Mouse (Mus musculus): ENCODE data around the gene E130114P18Rik.
A peak's percentile ranks its signal among the peaks of the same experiment; 100 is the strongest.

The E130114P18Rik gene

DNA sequence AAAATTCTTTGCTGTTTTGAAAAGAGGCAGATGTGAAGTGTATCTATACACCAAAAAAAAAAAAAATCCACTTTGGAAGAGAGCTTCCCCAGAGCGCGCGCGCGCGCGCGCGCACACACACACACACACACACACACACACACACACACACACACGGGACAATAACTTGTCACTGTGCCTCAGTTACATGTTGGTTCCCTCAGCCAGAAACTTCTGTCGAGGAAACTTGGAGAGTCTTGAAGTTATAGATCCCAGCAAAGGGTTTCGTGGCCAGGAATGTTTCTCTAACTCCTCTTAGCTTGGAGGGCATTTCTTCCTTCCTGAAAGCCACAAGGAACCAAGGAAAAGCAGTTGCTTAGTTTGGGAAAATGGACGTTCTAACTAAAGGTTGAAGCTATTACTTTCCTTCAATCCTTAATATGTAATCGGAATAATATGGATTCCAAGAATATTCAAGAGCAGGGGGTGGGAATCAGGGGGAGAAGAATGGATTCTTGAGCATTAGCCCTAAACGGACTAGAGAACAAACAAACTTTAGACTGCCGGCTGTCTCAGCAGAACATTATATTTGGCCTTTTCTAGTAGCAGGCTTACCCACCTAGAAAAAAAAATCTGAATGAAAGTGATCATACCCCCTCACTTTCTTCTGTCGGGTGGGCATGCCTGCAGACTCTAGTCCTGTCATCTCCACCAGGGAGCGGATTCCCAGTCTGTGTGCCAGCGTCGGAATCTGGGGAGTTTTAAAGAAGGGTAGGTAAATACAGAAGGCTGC, 2.2 kb downstream of the E130114P18Rik start:
- DNase-seq, result no peak

- DNase-seq, result peak; percentile 59 to 74
Observed at GRCm38 (mm10) chr4:97775059-97775458, 2.8 kb downstream of the E130114P18Rik start.

DNA sequence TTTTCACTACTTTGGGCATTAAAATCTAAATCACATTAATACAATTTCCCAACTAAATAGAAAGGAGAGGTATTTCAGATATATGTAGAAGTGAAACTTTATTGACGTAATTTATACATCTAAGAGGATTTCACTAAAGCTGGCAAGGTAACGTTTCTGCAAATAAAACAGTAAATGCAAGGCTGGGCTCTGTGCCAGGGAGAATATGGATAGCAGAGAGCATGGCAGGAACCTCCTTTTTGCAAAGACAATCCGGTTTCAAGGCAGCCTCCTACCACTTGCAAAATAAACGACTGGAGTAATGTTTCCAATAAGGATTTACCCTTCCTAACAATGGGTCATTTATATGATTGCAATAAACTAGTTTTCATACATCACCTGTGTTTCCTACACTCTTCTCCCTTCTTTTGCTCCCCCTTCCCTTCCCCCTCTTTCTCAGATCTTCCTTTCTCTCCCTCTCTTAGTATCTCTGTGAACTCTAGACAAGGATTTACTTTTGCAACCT, 3.4 kb downstream of the E130114P18Rik start:
- no peak for DNase-seq

DNA sequence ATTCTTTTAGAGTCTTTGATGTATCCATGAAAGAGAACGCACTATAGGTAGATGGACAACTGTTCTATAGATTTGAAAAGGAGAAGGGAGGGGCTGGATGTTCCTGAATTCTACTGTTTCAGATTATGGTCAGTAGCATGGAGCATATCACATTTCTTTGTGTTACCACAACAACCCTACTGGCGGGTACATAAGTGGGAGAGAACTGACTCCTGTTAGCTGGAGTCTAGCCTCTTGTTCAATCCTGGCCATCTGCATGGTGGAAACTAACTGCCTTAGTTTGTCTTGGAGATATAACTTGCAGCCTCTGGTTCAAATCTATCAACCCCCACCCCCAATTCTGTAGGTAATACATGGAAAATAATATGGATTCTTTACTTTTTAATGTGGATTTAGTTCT, 4.1 kb downstream of the E130114P18Rik start:
- DNase-seq, result no peak

DNA sequence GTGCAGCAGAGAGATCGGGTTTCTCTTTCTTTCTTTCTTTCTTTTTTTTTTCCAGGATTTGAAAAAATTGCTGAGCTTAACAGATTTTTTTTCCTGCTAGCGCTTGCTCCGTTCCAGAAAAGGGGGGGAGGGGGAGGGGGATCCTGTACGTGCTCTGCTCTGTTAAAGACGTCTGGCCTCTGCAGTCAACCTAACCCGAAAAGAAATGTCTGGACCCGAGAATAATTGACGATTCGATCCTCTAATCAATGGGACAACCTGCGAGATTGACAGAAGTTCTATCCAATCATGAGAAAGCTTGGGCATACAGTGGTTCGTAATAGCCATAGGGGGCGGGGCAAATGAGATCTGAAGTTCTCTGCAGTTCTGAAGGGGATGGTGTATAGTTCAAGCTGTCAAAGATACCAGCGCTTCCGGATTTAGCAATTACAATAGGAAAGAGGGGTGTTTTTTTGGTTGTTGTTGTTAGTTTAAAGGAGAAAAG, 4.7 kb downstream of the E130114P18Rik start:
- peak; percentile 81 to 90 for DNase-seq

DNA sequence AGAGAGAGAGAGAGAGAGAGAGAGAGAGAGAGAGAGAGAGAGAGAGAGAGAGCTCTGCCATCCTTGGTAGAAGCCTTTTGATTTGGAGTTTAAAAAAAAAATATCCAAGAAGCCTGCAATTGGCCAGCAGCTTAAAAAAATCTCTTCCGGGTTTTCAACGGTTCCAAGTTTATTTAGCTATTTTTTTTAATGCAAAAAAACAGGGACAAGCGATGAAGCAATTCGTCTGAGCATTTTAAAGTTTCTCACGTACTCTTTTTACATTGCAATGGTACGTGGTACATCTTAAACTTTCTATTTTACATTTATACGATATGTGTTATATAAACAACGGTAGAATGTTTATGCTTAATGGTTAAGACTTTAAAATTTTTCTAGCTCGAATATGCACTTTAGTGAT, 5.2 kb downstream of the E130114P18Rik start, which contains the start of gene Nfia:
Gene Nfia (plus strand): TSS at position 94 of the 400 bp plus-strand sequence.
- no peak for DNase-seq

DNA sequence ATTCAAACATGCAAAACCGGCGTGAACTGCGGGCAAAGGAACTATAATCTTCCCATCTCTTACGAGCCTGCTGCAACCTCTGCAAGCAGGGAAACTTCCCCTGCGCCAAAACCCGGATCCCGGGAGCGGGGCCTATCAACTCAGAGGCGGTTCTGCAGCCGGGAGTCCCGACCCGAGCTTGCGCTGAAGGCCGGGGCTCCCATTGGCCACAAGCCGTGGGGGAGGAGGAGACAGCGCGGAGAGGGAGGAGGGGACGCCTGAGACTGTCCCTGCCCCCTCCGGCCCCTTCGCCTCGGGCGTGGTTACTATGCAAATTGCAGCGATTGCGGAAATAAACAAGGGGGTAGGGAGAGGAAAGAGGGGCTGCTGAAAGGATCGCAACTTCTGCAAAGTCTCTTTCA, 5.8 kb downstream of the E130114P18Rik start:
- DNase-seq, result peak; percentile 97 to 98

DNA sequence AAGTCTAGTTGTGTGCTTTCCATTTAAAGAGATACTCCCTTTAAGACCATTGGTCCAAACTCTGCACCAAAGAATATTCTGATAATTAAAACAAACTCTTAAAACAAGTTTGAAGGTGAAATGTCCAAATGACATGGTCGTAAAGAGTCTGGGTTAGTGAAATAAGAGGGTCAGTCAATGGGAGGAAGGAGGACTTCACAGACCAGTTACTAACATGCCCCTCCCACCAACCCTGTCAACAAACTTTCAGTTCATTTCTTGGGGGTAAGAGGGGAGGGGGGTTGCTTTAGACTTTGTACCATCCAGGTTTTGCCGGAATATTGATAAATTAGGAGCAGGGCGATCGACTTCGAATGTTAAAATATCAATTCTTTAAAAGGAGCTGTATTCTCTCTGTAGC, 6.5 kb downstream of the E130114P18Rik start:
- no peak for DNase-seq

DNA sequence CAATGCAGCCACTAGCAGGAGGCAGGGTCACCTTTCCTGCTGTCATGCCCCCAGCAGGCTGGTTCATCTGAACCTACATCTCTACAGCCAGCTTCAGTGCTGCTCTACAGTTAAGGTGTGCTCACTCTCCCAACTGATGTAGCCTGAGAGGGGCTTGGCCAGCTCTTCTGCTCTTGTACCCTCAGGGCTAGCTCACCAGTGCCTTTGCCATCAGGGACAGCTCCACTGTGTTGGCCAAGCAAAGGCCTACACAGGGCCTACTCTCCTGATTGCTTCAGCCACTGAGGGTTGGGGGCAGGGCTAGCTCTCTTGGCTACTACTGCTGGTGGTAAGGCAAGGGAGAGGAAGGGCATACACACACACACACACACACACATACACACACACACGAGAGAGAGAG, 8.0 kb downstream of the E130114P18Rik start:
- DNase-seq, result peak in 1 of 2 experiments; percentile 6

DNA sequence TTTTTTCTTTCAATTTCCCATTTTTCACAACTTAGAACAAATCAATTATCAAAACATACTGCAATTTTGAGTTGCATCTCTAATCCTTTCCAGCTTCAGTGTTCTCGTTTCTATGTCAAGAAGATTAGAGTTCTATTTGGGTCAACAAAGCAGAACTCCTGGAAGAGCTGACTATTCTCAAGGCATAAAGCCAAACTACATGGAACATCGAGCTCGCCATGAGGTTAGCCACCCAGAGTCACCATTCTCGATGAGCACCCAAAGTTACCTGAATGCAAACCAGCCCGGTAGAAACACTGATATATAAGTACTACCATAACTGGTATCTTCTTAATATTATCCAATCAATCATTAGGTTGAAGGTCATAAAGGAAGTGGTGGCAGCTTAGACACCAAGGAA, 10.4 kb downstream of the E130114P18Rik start:
- DNase-seq, result no peak

DNA sequence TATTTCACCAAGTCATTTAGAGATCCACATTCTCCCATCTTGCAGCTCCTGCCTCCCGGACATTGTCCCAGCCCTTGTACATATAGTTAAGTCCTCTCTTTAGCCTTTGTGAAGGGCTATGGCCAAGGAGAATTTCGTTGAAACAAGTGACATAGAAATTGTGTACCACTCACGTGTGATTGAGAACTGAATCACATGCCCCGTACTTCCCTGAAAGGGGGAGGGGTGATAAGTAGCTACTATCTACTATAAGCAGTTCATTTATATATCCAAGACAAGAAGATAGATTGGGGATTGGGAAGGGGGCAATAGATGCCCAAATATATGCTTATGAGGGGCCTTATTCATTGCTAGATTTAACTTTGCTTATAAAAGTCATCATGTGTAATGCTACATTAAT, 10.9 kb downstream of the E130114P18Rik start:
- DNase-seq, result no peak

DNA sequence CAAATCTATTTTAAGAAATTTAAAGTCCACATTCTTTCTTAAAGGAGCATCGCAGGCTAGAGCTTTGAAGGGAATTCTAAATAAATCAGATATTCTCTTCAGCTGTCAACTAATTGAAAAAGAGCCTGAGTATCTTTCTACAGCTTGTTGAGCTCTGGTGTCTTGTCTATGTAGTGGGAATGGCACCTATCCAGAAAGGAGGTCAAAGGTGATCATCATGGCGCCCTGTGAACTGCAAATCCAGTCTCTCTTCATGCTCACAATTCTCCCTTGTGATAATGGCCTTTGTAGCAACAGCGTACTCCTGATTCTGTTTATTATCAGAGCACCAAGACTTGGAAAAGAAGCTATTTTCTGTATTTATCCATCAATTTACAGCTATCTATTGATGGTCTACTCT, 11.8 kb downstream of the E130114P18Rik start:
- DNase-seq, result no peak

- DNase-seq, result no peak
Observed at GRCm38 (mm10) chr4:97765341-97766020, 12.4 kb downstream of the E130114P18Rik start.

DNA sequence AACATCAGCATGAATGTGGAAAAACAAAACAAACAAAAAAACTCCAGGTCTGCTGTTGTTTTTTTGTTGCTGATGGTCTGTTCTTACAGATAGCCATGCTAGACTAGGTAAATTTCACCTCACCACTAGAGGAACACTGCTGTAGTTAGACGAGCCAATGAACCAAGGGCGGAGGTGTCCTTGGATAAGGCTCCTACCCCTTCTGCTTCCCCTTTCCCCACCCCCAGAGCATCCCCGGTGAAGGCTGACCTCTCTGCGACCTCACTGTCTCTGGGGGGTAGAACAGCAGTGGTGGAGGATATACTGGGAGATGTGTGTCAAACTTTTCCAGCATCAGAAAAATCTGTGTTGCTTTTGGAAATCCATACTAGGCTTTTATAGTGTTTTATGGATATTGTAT, 13.3 kb downstream of the E130114P18Rik start:
- no peak for DNase-seq

GRCm38 (mm10) chr4:97758661-97759060, 19.2 kb downstream of the E130114P18Rik start:
- DNase-seq, result no peak

DNA sequence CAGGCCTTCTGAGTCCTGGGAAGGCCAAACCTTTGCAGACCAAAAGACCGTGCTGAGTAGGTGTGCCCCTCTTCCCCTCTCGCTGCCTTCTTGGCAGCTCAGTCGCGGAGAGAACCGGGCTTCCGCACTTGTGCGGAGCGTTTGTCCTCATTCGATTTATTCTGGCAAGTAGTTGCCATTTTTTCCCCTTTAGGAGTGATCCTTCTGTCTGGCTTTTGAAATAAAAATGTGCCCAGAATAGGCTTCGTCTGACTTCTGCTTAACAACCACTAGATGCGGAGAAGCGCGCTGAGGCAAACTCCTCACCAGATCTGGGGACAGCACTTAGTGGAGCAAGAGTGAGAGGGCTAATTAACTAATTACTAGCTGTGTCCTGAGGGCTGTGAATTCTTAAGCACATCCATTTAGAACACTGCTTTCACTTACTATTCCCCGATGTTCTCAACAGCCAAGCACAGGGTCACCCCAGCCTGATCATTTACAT, 19.9 kb downstream of the E130114P18Rik start:
- DNase-seq, result peak; percentile 68 to 71

DNA sequence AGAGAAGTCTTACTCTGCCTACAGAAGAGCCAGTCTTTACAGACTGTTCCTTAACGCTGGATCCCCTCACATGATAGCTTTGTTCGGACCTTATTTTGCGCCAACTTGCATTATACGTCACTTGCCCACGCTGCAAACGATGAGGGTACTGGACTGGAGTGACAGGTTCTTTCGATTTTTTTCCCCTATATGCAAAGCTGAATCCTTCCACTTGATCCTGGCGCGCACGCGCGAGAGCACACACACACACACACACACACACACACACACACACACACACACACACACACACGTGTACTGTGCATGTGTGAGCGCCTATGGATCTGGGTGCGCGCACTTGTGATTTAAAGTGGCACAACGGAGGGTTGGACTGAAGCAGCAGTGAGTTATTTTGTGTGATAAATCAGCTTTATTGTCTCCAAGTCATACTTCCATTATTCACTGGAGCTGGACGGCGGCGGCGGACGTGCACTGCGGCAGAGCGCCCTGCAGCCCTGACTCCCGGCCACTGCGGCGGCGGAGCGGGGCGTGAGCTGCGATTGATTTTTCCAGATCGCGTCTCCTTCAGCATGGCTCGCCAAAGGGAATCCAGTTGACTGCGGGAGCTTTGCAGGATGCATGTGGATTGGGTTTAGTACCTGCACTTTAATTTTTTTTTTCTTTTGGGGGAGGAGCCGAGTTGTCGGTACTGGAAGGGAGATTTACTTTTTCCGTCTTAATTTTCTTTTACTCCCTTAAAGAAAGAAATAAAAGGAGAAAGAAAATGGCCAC, 20.5 kb downstream of the E130114P18Rik start:
- peak; percentile 84 to 86 for DNase-seq

- DNase-seq, result peak; percentile 36 to 48
Observed at GRCm38 (mm10) chr4:97754241-97754640, 23.6 kb downstream of the E130114P18Rik start.

- DNase-seq, result no peak
Observed at GRCm38 (mm10) chr4:97753521-97753920, 24.4 kb downstream of the E130114P18Rik start.

GRCm38 (mm10) chr4:97752276-97753010, 25.4 kb downstream of the E130114P18Rik start:
- DNase-seq, result no peak

DNA sequence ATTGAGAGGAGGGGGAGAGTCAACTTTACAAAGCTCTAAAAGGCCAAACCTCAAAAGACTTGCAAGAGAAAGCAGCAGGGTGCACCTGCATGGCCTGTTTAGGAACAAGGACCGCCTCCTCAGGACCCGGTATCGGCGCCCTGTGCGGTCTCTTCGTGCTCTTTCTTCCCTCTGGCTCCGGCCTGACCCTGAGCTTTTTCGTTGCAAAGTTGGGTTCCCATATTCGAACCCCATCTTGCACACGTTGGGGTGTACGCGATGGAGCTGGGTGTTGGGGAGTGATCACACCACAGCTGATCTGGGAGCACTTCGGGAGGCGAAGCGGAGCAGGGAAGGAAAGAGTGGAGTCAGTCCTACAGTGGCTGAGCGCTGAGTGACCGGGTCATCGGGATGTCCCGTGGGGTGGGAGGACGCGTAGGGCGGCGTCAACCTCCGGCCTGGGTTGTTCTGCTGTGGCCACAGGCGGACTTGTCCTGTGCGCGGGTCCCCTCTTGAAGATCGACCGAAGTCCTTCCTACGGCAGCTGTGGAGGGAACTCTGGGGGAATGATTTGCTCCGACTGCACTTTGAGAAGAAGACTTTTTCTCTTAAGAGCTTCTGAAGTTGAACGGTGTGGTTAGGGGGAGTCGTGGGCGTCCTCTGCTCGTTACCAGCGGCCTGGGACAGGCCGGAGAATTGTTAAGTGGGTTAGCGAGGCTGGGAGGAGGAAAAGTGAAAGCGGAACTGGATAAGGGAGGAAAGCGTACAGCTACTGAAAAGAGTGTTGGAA, 26.2 kb downstream of the E130114P18Rik start:
- DNase-seq, result peak; percentile 57 to 65
